Mouse (Mus musculus) small intestine, adult 2 months (tissue): ENCODE results near the gene Sik3. TPM values are rescaled to one million over a fixed set of nuclear protein-coding genes. Genes with fewer than 3 reads are reported as not detected.
"Not testable (repeated sequence)": the region's sequence is repeated elsewhere in the genome, so short reads cannot be mapped to it uniquely, and the experiment has no call there.

Source experiments
- H3K27ac ChIP-seq: fragments of 200-500 bp; 2 replicates; pipeline ENCODE4 v1.5.1; 2012; ENCODE audit warnings: low read depth, low read length, control low read depth, inconsistent platforms; ENCODE audit not compliant: insufficient read depth
- H3K27me3 ChIP-seq: fragments of 200-500 bp; 2 replicates; pipeline ENCODE4 v1.6.1; 2012; ENCODE audit warnings: mild to moderate bottlenecking, moderate library complexity, low read length, inconsistent platforms; ENCODE audit not compliant: control insufficient read depth, insufficient read depth
- H3K36me3 ChIP-seq: fragments of 200-500 bp; 2 replicates; pipeline ENCODE4 v1.6.1; 2012; ENCODE audit warnings: mild to moderate bottlenecking, low read length, control low read depth, inconsistent platforms; ENCODE audit not compliant: control insufficient read depth, insufficient read depth
- H3K4me1 ChIP-seq: fragments of 200-500 bp; 2 replicates; pipeline ENCODE4 v1.6.1; 2012; ENCODE audit warnings: low read length, inconsistent platforms, mixed read lengths; ENCODE audit not compliant: control insufficient read depth, insufficient read depth, insufficient read length
- H3K4me3 ChIP-seq: fragments of 200-500 bp; 2 replicates; pipeline ENCODE4 v1.5.1; 2012; ENCODE audit warnings: low read depth, mild to moderate bottlenecking, control low read depth, inconsistent platforms, low read length, moderate library complexity
- CTCF ChIP-seq: fragments of 200-500 bp; IDR thresholded peaks from 2 replicates; pipeline ENCODE4 v1.5.1; 2012; ENCODE audit warnings: low read depth, mild to moderate bottlenecking, control low read depth, inconsistent platforms, low read length, moderate library complexity, mixed read lengths; ENCODE audit not compliant: insufficient replicate concordance, insufficient read length; ENCODE audit errors: extremely low read depth
- POLR2A ChIP-seq: fragments of 200-500 bp; IDR thresholded peaks from 2 replicates; pipeline ENCODE4 v1.6.1; 2012; ENCODE audit warnings: low read depth, mild to moderate bottlenecking, control low read depth, inconsistent platforms, low read length, moderate library complexity
- WGBS: fragments of 180-500 bp; shearing (Covaris S2); methylation state at CpG from one replicate; pipeline ENCODE4 v1.1.7; 2018; 5-methylcytosine and 5-hydroxymethylcytosine counted together
- polyA plus RNA-seq: library from polyadenylated mRNA; depleted of rRNA; stranded (reverse); fragments of >200 nt; gene quantifications from 2 replicates; pipeline ENCODE4 v1.2.3, GENCODE M21; 2012

Gene Sik3
- polyA plus RNA-seq, 1 experiment, result 14.5 TPM

GRCm38 (mm10) chr9:46129241-46129640 is 116.6 kb downstream of the Sik3 start:
- WGBS, result 44% methylated on average over 2 of the region's 2 CpGs
- Histone ChIP-seq H3K36me3 (peaks cover 7% of the 10 kb centered on the region), H3K4me3 (no peak overlapping the region), H3K4me1 (peaks cover 8% of the 10 kb centered on the region), H3K27ac (no peak overlapping the region), H3K27me3 (no peaks in the 10 kb centered on the region)
- TF ChIP-seq POLR2A, result no peak
- no peak for TF ChIP-seq CTCF

DNA sequence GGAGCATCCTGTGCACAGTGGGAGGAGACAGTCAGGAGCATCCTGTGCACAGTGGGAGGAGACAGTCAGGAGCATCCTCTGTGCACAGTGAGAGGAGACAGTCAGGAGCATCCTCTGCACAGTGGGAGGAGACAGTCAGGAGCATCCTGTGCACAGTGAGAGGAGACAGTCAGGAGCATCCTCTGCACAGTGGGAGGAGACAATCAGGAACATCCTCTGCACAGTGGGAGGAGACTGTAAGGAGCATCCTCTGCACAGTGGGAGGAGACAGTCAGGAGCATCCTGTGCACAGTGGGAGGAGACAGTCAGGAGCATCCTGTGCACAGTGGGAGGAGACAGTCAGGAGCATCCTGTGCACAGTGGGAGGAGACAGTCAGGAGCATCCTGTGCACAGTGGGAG is 120.2 kb downstream of the Sik3 start:
- H3K4me1 ChIP-seq, H3K36me3 ChIP-seq, H3K4me3 ChIP-seq, H3K27me3 ChIP-seq, H3K27ac ChIP-seq: not testable (repeated sequence)

DNA sequence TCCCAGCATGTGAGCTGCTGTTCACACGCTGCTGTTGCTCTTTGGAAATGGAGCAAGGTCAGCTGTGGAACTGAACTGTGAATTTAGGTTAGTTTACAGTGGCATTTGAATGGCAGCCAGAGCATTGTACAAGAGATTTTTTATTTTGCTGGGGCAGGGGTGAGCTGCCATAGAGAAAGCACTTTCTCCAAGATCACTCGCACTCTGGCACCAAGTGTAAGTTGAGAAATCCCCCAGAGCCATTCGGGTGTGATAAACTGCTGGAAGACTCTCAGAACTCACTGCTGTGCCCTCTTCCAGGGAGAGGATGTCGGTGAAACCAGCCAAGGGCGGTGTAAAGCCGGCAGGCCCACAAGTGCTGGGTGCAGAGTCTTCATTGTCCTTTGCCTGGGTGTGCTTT is 126.2 kb downstream of the Sik3 start:
- Histone ChIP-seq H3K36me3 (no peaks in the 10 kb centered on the region), H3K4me1 (no peaks in the 10 kb centered on the region), H3K27me3 (no peaks in the 10 kb centered on the region), H3K4me3 (no peak overlapping the region), H3K27ac (no peak overlapping the region)
- 83% methylated on average over 6 of the region's 6 CpGs for WGBS
- no peak for TF ChIP-seq CTCF
- TF ChIP-seq POLR2A, result no peak

- Histone ChIP-seq H3K4me1 (no peaks in the 10 kb centered on the region), H3K27ac (no peak overlapping the region), H3K36me3 (no peaks in the 10 kb centered on the region), H3K4me3 (no peak overlapping the region), H3K27me3 (no peaks in the 10 kb centered on the region)
- TF ChIP-seq POLR2A (no peak), CTCF (no peak)
- WGBS, result 90% methylated on average over 1 of the region's 1 CpGs
Observed at GRCm38 (mm10) chr9:46140811-46141210, 128.2 kb downstream of the Sik3 start.

- no peaks in the 10 kb centered on the region for H3K36me3 ChIP-seq
- no peak overlapping the region for H3K4me3 ChIP-seq
- H3K27me3 ChIP-seq, result no peaks in the 10 kb centered on the region
- TF ChIP-seq CTCF (no peak), POLR2A (no peak)
- WGBS, result 79% methylated on average over 1 of the region's 1 CpGs
- no peaks in the 10 kb centered on the region for H3K4me1 ChIP-seq
- no peak overlapping the region for H3K27ac ChIP-seq
Observed at GRCm38 (mm10) chr9:46142031-46142430, 129.4 kb downstream of the Sik3 start.

DNA sequence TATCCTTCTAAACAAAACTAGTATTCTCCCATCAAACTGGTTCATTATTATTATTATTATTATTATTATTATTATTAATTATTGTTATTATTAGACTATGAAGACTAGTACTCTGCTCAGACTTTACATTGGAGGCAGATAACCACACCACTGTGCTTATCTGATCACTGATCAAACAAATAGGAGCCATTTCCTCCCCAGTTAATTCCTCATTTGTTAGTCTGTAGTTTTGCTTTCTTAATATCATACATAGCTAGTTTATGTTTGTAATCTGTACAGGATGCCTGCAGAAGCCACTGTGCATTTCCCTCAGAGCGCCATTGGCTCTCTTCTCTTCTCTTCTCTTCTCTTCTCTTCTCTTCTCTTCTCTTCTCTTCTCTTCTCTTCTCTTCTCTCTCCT is 129.9 kb downstream of the Sik3 start:
- Histone ChIP-seq H3K27ac (no peak overlapping the region), H3K4me1 (no peaks in the 10 kb centered on the region), H3K27me3 (no peaks in the 10 kb centered on the region), H3K36me3 (no peaks in the 10 kb centered on the region), H3K4me3 (no peak overlapping the region)
- no peak for TF ChIP-seq POLR2A
- TF ChIP-seq CTCF, result no peak
- 94% methylated on average over 1 of the region's 1 CpGs for WGBS

GRCm38 (mm10) chr9:46144976-46145375 is 132.4 kb downstream of the Sik3 start:
- TF ChIP-seq CTCF (no peak), POLR2A (no peak)
- WGBS, result 87% methylated on average over 6 of the region's 6 CpGs

GRCm38 (mm10) chr9:46146437-46146836 is 133.8 kb downstream of the Sik3 start:
- Histone ChIP-seq H3K36me3 (no peaks in the 10 kb centered on the region), H3K27ac (no peak overlapping the region), H3K4me3 (no peak overlapping the region), H3K4me1 (peaks cover 21% of the 10 kb centered on the region), H3K27me3 (no peaks in the 10 kb centered on the region)
- no peak for TF ChIP-seq POLR2A
- TF ChIP-seq CTCF, result no peak
- 85% methylated on average over 3 of the region's 3 CpGs for WGBS

More at GRCm38 (mm10) chr9:46144976-46145375, 132.4 kb downstream of the Sik3 start:
- no peak overlapping the region for H3K4me3 ChIP-seq
- no peaks in the 10 kb centered on the region for H3K36me3 ChIP-seq
- peaks cover 9% of the 10 kb centered on the region; the same call in 1 of the 2 replicates for H3K4me1 ChIP-seq
- no peak overlapping the region for H3K27ac ChIP-seq
- H3K27me3 ChIP-seq, result no peaks in the 10 kb centered on the region
